Mouse (Mus musculus): ENCODE data around the gene Ggt7.

GRCm38 (mm10) chr2:155552336-155552735 is 34.3 kb upstream of the Ggt7 start:
- TF ChIP-seq CTCF (IDR thresholded peaks at IDR 0.05; ENCODE audit: low read depth, low read length) (no peak), EP300 (IDR thresholded peaks at IDR 0.05; ENCODE audit: insufficient read depth, low read depth, low read length) (no peak), POLR2A (IDR thresholded peaks at IDR 0.05; ENCODE audit: insufficient read depth, low read length) (no peak)
